Mouse (Mus musculus) hindbrain, embryonic 14.5 days (tissue): ENCODE data around the gene Slc29a1. TPM values are rescaled to one million over a fixed set of nuclear protein-coding genes. Genes with fewer than 3 reads are reported as not detected.
A peak's percentile ranks its signal among the peaks of the same experiment; 100 is the strongest.

ENCODE experiments used
- ATAC-seq: fragments of 200-750 bp; cut with Nextera tagmentation; 2 replicates; pipeline ENCODE4 v1.8.0; 2017; ENCODE audit warnings: moderate number of reproducible peaks, mild to moderate bottlenecking, moderate TSS enrichment, moderate library complexity; ENCODE audit not compliant: low FRiP score
- DNase-seq: peaks from one replicate; pipeline ENCODE4 v3.0.0-alpha.2; 2015; ENCODE audit warnings: low spot score
- H3K27ac ChIP-seq: fragments of 300-500 bp; sonication (generic); 2 replicates; pipeline ENCODE4 v1.5.1; 2014; ENCODE audit warnings: mild to moderate bottlenecking, moderate library complexity
- H3K27me3 ChIP-seq: fragments of 300-500 bp; sonication (generic); 2 replicates; pipeline ENCODE4 v1.6.1; 2014; ENCODE audit warnings: mild to moderate bottlenecking, low read length, mixed read lengths; ENCODE audit not compliant: control insufficient read depth, insufficient read depth
- H3K36me3 ChIP-seq: fragments of 300-500 bp; sonication (generic); replicated peaks from 2 replicates; pipeline ENCODE4 v1.6.1; 2014; ENCODE audit not compliant: control insufficient read depth, insufficient read depth
- H3K4me1 ChIP-seq: fragments of 300-500 bp; sonication (generic); replicated peaks from 2 replicates; pipeline ENCODE4 v1.6.1; 2014; ENCODE audit warnings: antibody characterized with exemption, low read length, mixed read lengths; ENCODE audit not compliant: control insufficient read depth, insufficient read depth
- H3K4me2 ChIP-seq: fragments of 300-500 bp; sonication (generic); replicated peaks from 2 replicates; pipeline ENCODE4 v1.6.1; 2014; ENCODE audit warnings: mild to moderate bottlenecking, moderate library complexity
- H3K4me3 ChIP-seq: fragments of 300-500 bp; sonication (generic); replicated peaks from 2 replicates; pipeline ENCODE4 v1.5.1; 2014; ENCODE audit warnings: mild to moderate bottlenecking, low read length
- H3K9ac ChIP-seq: fragments of 300-500 bp; sonication (generic); 2 replicates; pipeline ENCODE4 v1.6.1; 2014
- H3K9me3 ChIP-seq: fragments of 300-500 bp; sonication (generic); 2 replicates; pipeline ENCODE4 v1.6.1; 2016; ENCODE audit warnings: low read length; ENCODE audit not compliant: control insufficient read depth
- WGBS: fragments of 180-500 bp; shearing (Covaris S2); extraction: QIAGEN DNeasy Blood & Tissue Kit; methylation state at CpG from one replicate; pipeline ENCODE4 v1.1.7; 2014; 5-methylcytosine and 5-hydroxymethylcytosine counted together
- polyA plus RNA-seq: library from polyadenylated mRNA; unstranded; fragments of >200 nt; fragmentation: Nextera tagmentation; extraction: Ambion mirVana; gene quantifications from 2 replicates; pipeline ENCODE4 v1.2.1, GENCODE M21; 2014

Gene Slc29a1
- polyA plus RNA-seq, 1 experiment from 2014 or later = 42.7 TPM

GRCm38 (mm10) chr17:45575123-45575897 is 24.1 kb downstream of the Slc29a1 start:
- ATAC-seq = no peak
- no peak for DNase-seq
- Histone ChIP-seq H3K27me3 (no peaks in the 10 kb centered on the region), H3K9ac (peak overlapping the region; percentile 99), H3K4me3 (0 out of 2 replicates have a peak overlapping the region, but pooled peaks have one; percentile 1), H3K4me2 (peak overlapping the region; percentile 80), H3K27ac (peak overlapping the region; percentile 98), H3K4me1 (peaks cover 23% of the 10 kb centered on the region), H3K36me3 (peaks cover 17% of the 10 kb centered on the region), H3K9me3 (no peaks in the 10 kb centered on the region)
- 93% methylated on average over 8 of the region's 8 CpGs for WGBS

GRCm38 (mm10) chr17:45574129-45574761 is 25.2 kb downstream of the Slc29a1 start:
- no peaks in the 10 kb centered on the region for H3K9me3 ChIP-seq
- DNase-seq (peak; percentile 76), ATAC-seq (peak; percentile 58)
- H3K9ac ChIP-seq = peak overlapping the region; percentile 99
- peaks cover 28% of the 10 kb centered on the region for H3K36me3 ChIP-seq
- peak overlapping the region; percentile 80 for H3K4me2 ChIP-seq
- peak overlapping the region; percentile 98 for H3K27ac ChIP-seq
- no peaks in the 10 kb centered on the region for H3K27me3 ChIP-seq
- H3K4me1 ChIP-seq = peaks cover 23% of the 10 kb centered on the region
- peak overlapping the region; percentile 89 for H3K4me3 ChIP-seq
- WGBS = 3% methylated on average over 17 of the region's 17 CpGs

GRCm38 (mm10) chr17:45573780-45574123 is 25.7 kb downstream of the Slc29a1 start:
- H3K27ac ChIP-seq = peak overlapping the region; percentile 98
- 2% methylated on average over 18 of the region's 18 CpGs for WGBS
- H3K9ac ChIP-seq = peak overlapping the region; percentile 99
- H3K4me3 ChIP-seq = peak overlapping the region; percentile 89
- DNase-seq (peak; percentile 94), ATAC-seq (peak; percentile 71)
- H3K9me3 ChIP-seq = no peaks in the 10 kb centered on the region
- H3K4me1 ChIP-seq = peaks cover 23% of the 10 kb centered on the region
- peaks cover 33% of the 10 kb centered on the region for H3K36me3 ChIP-seq
- peak overlapping the region; percentile 80 for H3K4me2 ChIP-seq
- H3K27me3 ChIP-seq = no peaks in the 10 kb centered on the region

- Histone ChIP-seq H3K9ac (peak within 1 kb of the TSS; percentile 99), H3K4me2 (peak within 1 kb of the TSS; percentile 80), H3K4me1 (peaks cover 23% of the 10 kb centered on the region), H3K4me3 (peak within 1 kb of the TSS; percentile 89), H3K27ac (peak within 1 kb of the TSS; percentile 98), H3K36me3 (peaks cover 38% of the 10 kb centered on the region), H3K9me3 (no peaks in the 10 kb centered on the region), H3K27me3 (no peaks in the 10 kb centered on the region)
- under 1% methylated on average over 41 of the region's 41 CpGs for WGBS
- ATAC-seq = peak; percentile 82
- DNase-seq = peak; percentile 99
These were observed 26.2 kb downstream of the Slc29a1 start, which contains the start of gene Hsp90ab1 for GRCm38 (mm10) chr17:45573087-45573779. Gene Hsp90ab1, minus strand, starts transcription at chr17:45573271.

GRCm38 (mm10) chr17:45572103-45573086 is 27.0 kb downstream of the Slc29a1 start:
- peak overlapping the region; percentile 99 for H3K9ac ChIP-seq
- H3K27ac ChIP-seq = peak overlapping the region; percentile 98
- peaks cover 23% of the 10 kb centered on the region for H3K4me1 ChIP-seq
- H3K4me2 ChIP-seq = peak overlapping the region; percentile 80
- peak; percentile 55 for ATAC-seq
- H3K27me3 ChIP-seq = no peaks in the 10 kb centered on the region
- H3K4me3 ChIP-seq = peak overlapping the region; percentile 89
- WGBS = under 1% methylated on average over 53 of the region's 57 CpGs
- peak; percentile 83 for DNase-seq
- H3K36me3 ChIP-seq = peaks cover 46% of the 10 kb centered on the region
- H3K9me3 ChIP-seq = no peaks in the 10 kb centered on the region

GRCm38 (mm10) chr17:45569999-45570398 is 29.4 kb downstream of the Slc29a1 start:
- Histone ChIP-seq H3K4me3 (no peak overlapping the region), H3K4me1 (peaks cover 24% of the 10 kb centered on the region), H3K27me3 (no peaks in the 10 kb centered on the region), H3K27ac (no peak overlapping the region), H3K9ac (peak overlapping the region; percentile 19; the same call in 1 of the 2 replicates), H3K4me2 (no peak overlapping the region), H3K9me3 (no peaks in the 10 kb centered on the region), H3K36me3 (peaks cover 61% of the 10 kb centered on the region)
- WGBS = 94% methylated on average over 4 of the region's 4 CpGs
- ATAC-seq = no peak
- DNase-seq = no peak

- H3K9me3 ChIP-seq = no peaks in the 10 kb centered on the region
- WGBS = 92% methylated on average over 12 of the region's 12 CpGs
- DNase-seq (no peak), ATAC-seq (no peak)
- peaks cover 24% of the 10 kb centered on the region for H3K4me1 ChIP-seq
- no peak overlapping the region for H3K4me3 ChIP-seq
- H3K9ac ChIP-seq = no peak overlapping the region
- no peaks in the 10 kb centered on the region for H3K27me3 ChIP-seq
- no peak overlapping the region for H3K27ac ChIP-seq
- peaks cover 61% of the 10 kb centered on the region for H3K36me3 ChIP-seq
- H3K4me2 ChIP-seq = no peak overlapping the region
These were observed 30.4 kb downstream of the Slc29a1 start for GRCm38 (mm10) chr17:45568990-45569389.

GRCm38 (mm10) chr17:45567162-45567601 is 32.2 kb downstream of the Slc29a1 start:
- Histone ChIP-seq H3K36me3 (peaks cover 61% of the 10 kb centered on the region), H3K4me3 (no peak overlapping the region), H3K9me3 (no peaks in the 10 kb centered on the region), H3K4me1 (peaks cover 24% of the 10 kb centered on the region), H3K27ac (no peak overlapping the region), H3K27me3 (no peaks in the 10 kb centered on the region), H3K4me2 (no peak overlapping the region), H3K9ac (no peak overlapping the region)
- DNase-seq (no peak), ATAC-seq (no peak)
- whole genome bisulfite sequencing = 37% methylated on average over 4 of the region's 4 CpGs
